Mouse (Mus musculus): ENCODE data around the gene Ltb4r1. TPM values are rescaled to one million over a fixed set of nuclear protein-coding genes. Genes with fewer than 3 reads are reported as not detected.

The Ltb4r1 gene
- total and polyA plus RNA-seq, 3 experiments = 0.35 to 1.5 TPM; not detected in 1

GRCm38 (mm10) chr14:55737086-55737687, 28.6 kb upstream of the Ltb4r1 start (continued):
- TF ChIP-seq GABPA (IDR thresholded peaks at IDR 0.05; ENCODE audit: low read depth, low read length) (0 out of 2 replicates have a peak, but pooled peaks have one; percentile 48), E2F4 (IDR thresholded peaks at IDR 0.05; ENCODE audit: borderline replicate concordance, low read depth, low read length) (no peak), CHD1 (IDR thresholded peaks at IDR 0.05; ENCODE audit: low read depth, low read length) (no peak), MXI1 (IDR thresholded peaks at IDR 0.05; ENCODE audit: low read depth, low read length) (peak; percentile 50; the same call in 1 of the 2 replicates), RAD21 (IDR thresholded peaks at IDR 0.05; ENCODE audit: low read depth, low read length) (no peak), MEF2A (IDR thresholded peaks at IDR 0.05; ENCODE audit: extremely low read depth, insufficient replicate concordance, low read depth, low read length, poor library complexity, severe bottlenecking) (peak; percentile 80; the same call in 1 of the 2 replicates), MAX (IDR thresholded peaks at IDR 0.05; ENCODE audit: low read length) (peak; percentile 72; the same call in 1 of the 2 replicates), UBTF (IDR thresholded peaks at IDR 0.05; ENCODE audit: borderline replicate concordance, insufficient read depth, low read depth, low read length) (no peak), POLR2AphosphoS5 (IDR thresholded peaks at IDR 0.05; ENCODE audit: borderline replicate concordance, low read depth, low read length) (no peak), CTCF (IDR thresholded peaks at IDR 0.05 in 2 of 3, conservative IDR thresholded peaks at IDR 0.05 in 1 of 3; ENCODE audit: control insufficient read depth in 1 of 3, insufficient read depth in 1 of 3, low read depth in 2 of 3, low read length in 3 of 3, poor library complexity in 1 of 3, severe bottlenecking in 1 of 3) (no peak), TCF12 (IDR thresholded peaks at IDR 0.05; ENCODE audit: low read depth, low read length) (peak; percentile 91), MAFK (IDR thresholded peaks at IDR 0.05; ENCODE audit: borderline replicate concordance, low read depth, low read length) (peak; percentile 60), NRF1 (IDR thresholded peaks at IDR 0.05; ENCODE audit: insufficient read depth, low read depth, low read length, poor library complexity, severe bottlenecking) (no peak)

GRCm38 (mm10) chr14:55743711-55744110, 22.1 kb upstream of the Ltb4r1 start:
- Histone ChIP-seq H3K79me2 (ENCODE audit: control insufficient read depth, insufficient read depth, low read length, poor library complexity) (peaks cover 22% of the 10 kb centered on the region), H3K4me3 (ENCODE audit: control insufficient read depth in 1 of 2, insufficient read depth in 1 of 2, low read depth in 2 of 2, low read length in 2 of 2) (no peak overlapping the region), H3K27me3 (ENCODE audit: control insufficient read depth in 1 of 2, insufficient read depth in 2 of 2, low read length in 2 of 2) (no peaks in the 10 kb centered on the region), H3K9me3 (replicated peaks; ENCODE audit: insufficient read depth, low read length) (no peaks in the 10 kb centered on the region), H3K4me1 (ENCODE audit: control insufficient read depth in 1 of 2, insufficient read depth in 2 of 2, low read length in 2 of 2) (peaks cover 3 to 18% of the 10 kb centered on the region in 2 experiments; a peak in 2 of 4 replicates), H3K36me3 (ENCODE audit: control insufficient read depth in 1 of 2, insufficient read depth in 2 of 2, low read length in 2 of 2) (peaks cover 0 to 10% of the 10 kb centered on the region in 2 experiments; a peak in 1 of 4 replicates), H3K9ac (ENCODE audit: control insufficient read depth, low read depth, low read length, poor library complexity, severe bottlenecking) (no peak overlapping the region), H3K27ac (ENCODE audit: control insufficient read depth, low read depth, low read length) (no peak overlapping the region)
- DNase-seq (ENCODE audit: low read depth, low spot score) = peak; percentile 89
- no peak for TF ChIP-seq BHLHE40 (IDR thresholded peaks at IDR 0.05; ENCODE audit: borderline replicate concordance, low read depth, low read length)
- TF ChIP-seq E2F4 (IDR thresholded peaks at IDR 0.05; ENCODE audit: borderline replicate concordance, low read depth, low read length) = no peak
- TF ChIP-seq USF2 (IDR thresholded peaks at IDR 0.05; ENCODE audit: borderline replicate concordance in 1 of 2, insufficient read depth in 1 of 2, low read depth in 1 of 2, low read length in 2 of 2) = no peak
- TF ChIP-seq HCFC1 (IDR thresholded peaks at IDR 0.05; ENCODE audit: low read depth, low read length) = peak; percentile 61; the same call in 1 of the 2 replicates
- TF ChIP-seq NELFE (IDR thresholded peaks at IDR 0.05; ENCODE audit: low read depth, low read length) = no peak
- no peak for TF ChIP-seq NRF1 (IDR thresholded peaks at IDR 0.05; ENCODE audit: insufficient read depth, low read depth, low read length, poor library complexity, severe bottlenecking)
- TF ChIP-seq POLR2AphosphoS2 (IDR thresholded peaks at IDR 0.05; ENCODE audit: low read length) = no peak
- TF ChIP-seq MAFK (IDR thresholded peaks at IDR 0.05; ENCODE audit: borderline replicate concordance, low read depth, low read length) = no peak
- TF ChIP-seq JUND (IDR thresholded peaks at IDR 0.05; ENCODE audit: low read depth, low read length) = no peak
- TF ChIP-seq RCOR1 (IDR thresholded peaks at IDR 0.05; ENCODE audit: low read depth, low read length) = no peak
- TF ChIP-seq ETS1 (IDR thresholded peaks at IDR 0.05; ENCODE audit: low read depth, low read length) = no peak
- peak; percentile 95 to 99 (median 96) for TF ChIP-seq CTCF (IDR thresholded peaks at IDR 0.05 in 2 of 3, conservative IDR thresholded peaks at IDR 0.05 in 1 of 3; ENCODE audit: control insufficient read depth in 1 of 3, insufficient read depth in 1 of 3, low read depth in 2 of 3, low read length in 3 of 3, poor library complexity in 1 of 3, severe bottlenecking in 1 of 3)
- no peak for TF ChIP-seq POLR2A (IDR thresholded peaks at IDR 0.05; ENCODE audit: control insufficient read depth in 1 of 2, insufficient read depth in 1 of 2, low read depth in 1 of 2, low read length in 2 of 2, poor library complexity in 1 of 2)
- TF ChIP-seq UBTF (IDR thresholded peaks at IDR 0.05; ENCODE audit: borderline replicate concordance, insufficient read depth, low read depth, low read length) = no peak
- TF ChIP-seq MAX (IDR thresholded peaks at IDR 0.05; ENCODE audit: low read length) = no peak
- no peak for TF ChIP-seq MEF2A (IDR thresholded peaks at IDR 0.05; ENCODE audit: extremely low read depth, insufficient replicate concordance, low read depth, low read length, poor library complexity, severe bottlenecking)
- TF ChIP-seq TBP (IDR thresholded peaks at IDR 0.05; ENCODE audit: low read depth, low read length) = no peak
- peak; percentile 97 for TF ChIP-seq SMC3 (IDR thresholded peaks at IDR 0.05; ENCODE audit: low read depth, low read length)
- TF ChIP-seq MYC (IDR thresholded peaks at IDR 0.05; ENCODE audit: low read depth, low read length) = 0 out of 2 replicates have a peak, but pooled peaks have one; percentile 12
- no peak for TF ChIP-seq CHD2 (IDR thresholded peaks at IDR 0.05; ENCODE audit: low read length)
- TF ChIP-seq TCF12 (IDR thresholded peaks at IDR 0.05; ENCODE audit: low read depth, low read length) = no peak
- no peak for TF ChIP-seq EP300 (IDR thresholded peaks at IDR 0.05; ENCODE audit: low read depth in 1 of 2, low read length in 2 of 2)
- TF ChIP-seq POLR2AphosphoS5 (IDR thresholded peaks at IDR 0.05; ENCODE audit: borderline replicate concordance, low read depth, low read length) = no peak
- TF ChIP-seq MXI1 (IDR thresholded peaks at IDR 0.05; ENCODE audit: low read depth, low read length) = no peak
- no peak for TF ChIP-seq TAL1 (IDR thresholded peaks at IDR 0.05; ENCODE audit: low read length)
- no peak for TF ChIP-seq ELF1 (IDR thresholded peaks at IDR 0.05; ENCODE audit: low read depth, low read length)
- TF ChIP-seq GATA1 (IDR thresholded peaks at IDR 0.05; ENCODE audit: low read depth, low read length) = no peak

Measured in MEL (cell line).